Mouse (Mus musculus) lung, embryonic 14.5 days (tissue): ENCODE results near the gene Hlx. TPM values are rescaled to one million over a fixed set of nuclear protein-coding genes. Genes with fewer than 3 reads are reported as not detected.

ENCODE experiments used
- ATAC-seq: fragments of 200-750 bp; cut with Nextera tagmentation; 2 replicates; pipeline ENCODE4 v1.8.0; 2017; ENCODE audit warnings: mild to moderate bottlenecking, moderate TSS enrichment, moderate library complexity; ENCODE audit not compliant: insufficient read depth
- DNase-seq: peaks from one replicate; pipeline ENCODE4 v3.0.0-alpha.2; 2015
- H3K27ac ChIP-seq: fragments of 300-500 bp; sonication (generic); 2 replicates; pipeline ENCODE4 v1.5.1; 2014; ENCODE audit warnings: low read depth, mild to moderate bottlenecking, moderate library complexity
- H3K27me3 ChIP-seq: fragments of 300-500 bp; sonication (generic); 2 replicates; pipeline ENCODE4 v1.6.1; 2014; ENCODE audit warnings: low read length, control low read depth; ENCODE audit not compliant: insufficient read depth
- H3K36me3 ChIP-seq: fragments of 300-500 bp; sonication (generic); 2 replicates; pipeline ENCODE4 v1.6.1; 2014; ENCODE audit warnings: control low read depth; ENCODE audit not compliant: insufficient read depth
- H3K4me1 ChIP-seq: fragments of 300-500 bp; sonication (generic); 2 replicates; pipeline ENCODE4 v1.6.1; 2014; ENCODE audit warnings: antibody characterized with exemption, control low read depth; ENCODE audit not compliant: insufficient read depth
- H3K4me2 ChIP-seq: fragments of 300-500 bp; sonication (generic); 2 replicates; pipeline ENCODE4 v1.6.1; 2014; ENCODE audit warnings: mild to moderate bottlenecking
- H3K4me3 ChIP-seq: fragments of 300-500 bp; sonication (generic); 2 replicates; pipeline ENCODE4 v1.5.1; 2014; ENCODE audit warnings: low read depth, low read length
- H3K9ac ChIP-seq: fragments of 300-500 bp; sonication (generic); 2 replicates; pipeline ENCODE4 v1.6.1; 2014
- H3K9me3 ChIP-seq: fragments of 300-500 bp; sonication (generic); 2 replicates; pipeline ENCODE4 v1.6.1; 2016; ENCODE audit warnings: low read depth, low read length, control low read depth
- CTCF ChIP-seq: IDR thresholded peaks from 2 replicates; pipeline ENCODE4 v1.5.1; 2016; ENCODE audit warnings: antibody characterized with exemption, low read depth
- WGBS: fragments of 180-500 bp; shearing (Covaris S2); extraction: QIAGEN DNeasy Blood & Tissue Kit; methylation state at CpG from one replicate; pipeline ENCODE4 v1.1.7; 2014; 5-methylcytosine and 5-hydroxymethylcytosine counted together
- polyA plus RNA-seq: library from polyadenylated mRNA; unstranded; fragments of >200 nt; fragmentation: Nextera tagmentation; extraction: Ambion mirVana; gene quantifications from 2 replicates; pipeline ENCODE4 v1.2.1, GENCODE M21; 2014

Gene Hlx
- polyA plus RNA-seq, 1 experiment from 2014 or later, result 28.2 TPM

- H3K27ac ChIP-seq, result no peak overlapping the region
- no peaks in the 10 kb centered on the region for H3K4me1 ChIP-seq
- H3K4me3 ChIP-seq, result no peak overlapping the region
- no peak for TF ChIP-seq CTCF
- peak overlapping the region; percentile 13; the same call in 1 of the 2 replicates for H3K9ac ChIP-seq
- H3K9me3 ChIP-seq, result no peaks in the 10 kb centered on the region
- H3K27me3 ChIP-seq, result peaks cover 12% of the 10 kb centered on the region
- no peaks in the 10 kb centered on the region for H3K36me3 ChIP-seq
- peak overlapping the region; percentile 40; the same call in 1 of the 2 replicates for H3K4me2 ChIP-seq
- DNase-seq, result no peak
- 14% methylated on average over 9 of the region's 9 CpGs for WGBS
- 0 out of 2 replicates have a peak, but pooled peaks have one; percentile 37 for ATAC-seq
Observed at GRCm38 (mm10) chr1:184771891-184772249, 39.5 kb upstream of the Hlx start.

DNA sequence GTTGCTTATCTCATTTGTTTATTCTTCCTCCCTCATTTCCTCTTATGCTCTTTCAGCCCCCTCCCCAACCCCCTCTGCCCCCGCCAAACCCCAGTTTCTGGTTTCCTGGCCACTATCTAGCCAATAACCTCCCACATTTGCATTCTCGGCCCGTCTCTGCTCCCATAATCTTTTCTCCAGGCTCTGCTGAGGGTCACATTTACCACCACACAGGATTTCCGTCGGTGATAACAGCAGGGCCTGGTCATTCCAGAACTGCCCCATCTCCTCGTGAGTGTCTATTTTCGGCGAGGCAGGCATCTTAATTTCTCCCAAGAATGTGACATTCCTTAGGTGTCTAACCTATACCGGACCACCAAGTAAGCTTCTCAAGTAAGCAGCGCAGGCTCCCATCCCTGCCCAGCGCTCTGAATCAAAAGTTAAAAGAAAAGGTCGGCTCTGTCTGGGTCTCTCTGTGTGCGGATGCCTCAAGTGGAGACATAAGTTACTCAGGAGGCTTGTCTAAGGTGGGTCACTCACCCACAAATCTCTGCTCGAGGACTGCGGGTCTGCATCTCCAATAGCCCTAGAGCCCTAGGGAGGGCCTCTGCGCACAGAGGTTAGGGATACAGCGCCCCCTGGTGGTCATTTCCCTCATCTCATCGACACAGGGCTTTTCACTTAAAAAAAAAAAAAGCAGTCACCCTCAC, 38.9 kb upstream of the Hlx start:
- no peaks in the 10 kb centered on the region for H3K9me3 ChIP-seq
- H3K4me3 ChIP-seq, result no peak overlapping the region
- ATAC-seq, result peak; percentile 69; the same call in 1 of the 2 replicates
- H3K36me3 ChIP-seq, result no peaks in the 10 kb centered on the region
- H3K4me2 ChIP-seq, result peak overlapping the region; percentile 40
- 9% methylated on average over 18 of the region's 18 CpGs for WGBS
- peaks cover 8% of the 10 kb centered on the region for H3K27me3 ChIP-seq
- TF ChIP-seq CTCF, result peak; percentile 88
- H3K4me1 ChIP-seq, result no peaks in the 10 kb centered on the region
- DNase-seq, result peak; percentile 94
- no peak overlapping the region for H3K9ac ChIP-seq
- H3K27ac ChIP-seq, result no peak overlapping the region

DNA sequence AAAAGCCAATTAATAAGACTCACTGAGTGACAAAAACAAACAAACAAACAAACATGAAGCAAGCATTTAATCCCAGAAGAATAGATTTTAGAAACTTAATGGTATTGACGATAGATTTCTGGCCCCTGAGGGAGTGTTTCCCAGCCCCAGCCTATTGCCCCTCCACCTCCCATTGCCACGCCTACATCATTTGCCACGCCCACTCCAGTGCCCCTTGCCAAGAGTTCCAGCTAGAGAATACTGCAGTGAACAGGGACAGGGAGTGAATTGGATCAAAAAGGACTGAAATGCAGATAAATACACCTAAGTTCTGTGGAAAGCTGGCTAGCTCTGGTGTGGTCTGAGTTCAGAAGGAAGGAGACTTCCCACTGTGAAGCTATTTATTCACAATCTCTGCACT, 31.4 kb upstream of the Hlx start:
- Histone ChIP-seq H3K9me3 (no peaks in the 10 kb centered on the region), H3K36me3 (no peaks in the 10 kb centered on the region), H3K4me2 (no peak overlapping the region), H3K27me3 (no peaks in the 10 kb centered on the region), H3K9ac (no peak overlapping the region), H3K4me3 (no peak overlapping the region), H3K27ac (no peak overlapping the region), H3K4me1 (no peaks in the 10 kb centered on the region)
- WGBS, result 55% methylated on average over 3 of the region's 3 CpGs
- no peak for TF ChIP-seq CTCF
- ATAC-seq, result no peak
- no peak for DNase-seq

GRCm38 (mm10) chr1:184762941-184763340, 30.5 kb upstream of the Hlx start:
- no peak for TF ChIP-seq CTCF
- Histone ChIP-seq H3K36me3 (no peaks in the 10 kb centered on the region), H3K9ac (no peak overlapping the region), H3K9me3 (no peaks in the 10 kb centered on the region), H3K4me1 (no peaks in the 10 kb centered on the region), H3K4me3 (no peak overlapping the region), H3K27ac (no peak overlapping the region), H3K27me3 (no peaks in the 10 kb centered on the region), H3K4me2 (no peak overlapping the region)
- ATAC-seq, result no peak
- no peak for DNase-seq
- WGBS, result 79% methylated on average over 5 of the region's 5 CpGs

- ATAC-seq, result no peak
- no peaks in the 10 kb centered on the region for H3K27me3 ChIP-seq
- H3K4me2 ChIP-seq, result no peak overlapping the region
- H3K4me1 ChIP-seq, result no peaks in the 10 kb centered on the region
- no peak for TF ChIP-seq CTCF
- no peak overlapping the region for H3K4me3 ChIP-seq
- H3K36me3 ChIP-seq, result no peaks in the 10 kb centered on the region
- H3K27ac ChIP-seq, result no peak overlapping the region
- H3K9ac ChIP-seq, result no peak overlapping the region
- no peaks in the 10 kb centered on the region for H3K9me3 ChIP-seq
- WGBS, result 68% methylated on average over 4 of the region's 4 CpGs
- no peak for DNase-seq
Observed at GRCm38 (mm10) chr1:184761988-184762387, 29.6 kb upstream of the Hlx start.

DNA sequence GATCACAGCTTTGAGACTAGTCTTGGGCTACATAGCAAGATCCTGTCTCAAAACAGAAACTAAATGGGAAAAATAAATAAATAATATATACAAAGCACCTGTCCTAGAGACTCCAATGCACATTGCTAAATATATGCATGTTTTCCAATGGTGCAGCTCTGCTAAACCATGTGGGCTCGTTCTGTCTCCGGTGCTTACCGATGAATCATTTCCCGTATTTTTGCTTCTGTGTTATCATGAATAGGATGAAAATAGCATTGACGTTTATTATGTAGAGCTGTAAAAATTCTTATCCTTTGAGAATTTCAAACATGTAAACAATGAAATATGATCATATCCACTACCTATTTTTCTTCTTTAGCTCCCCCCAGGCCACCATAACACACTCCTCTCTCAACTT, 20.3 kb upstream of the Hlx start:
- no peak overlapping the region for H3K27ac ChIP-seq
- no peak overlapping the region for H3K4me2 ChIP-seq
- no peak overlapping the region for H3K9ac ChIP-seq
- no peak overlapping the region for H3K4me3 ChIP-seq
- DNase-seq (no peak), ATAC-seq (no peak)
- no peaks in the 10 kb centered on the region for H3K9me3 ChIP-seq
- WGBS, result 64% methylated on average over 5 of the region's 5 CpGs
- no peaks in the 10 kb centered on the region for H3K27me3 ChIP-seq
- H3K36me3 ChIP-seq, result no peaks in the 10 kb centered on the region
- no peak for TF ChIP-seq CTCF
- H3K4me1 ChIP-seq, result peaks cover 3% of the 10 kb centered on the region; the same call in 1 of the 2 replicates

- no peak overlapping the region for H3K4me2 ChIP-seq
- no peak overlapping the region for H3K4me3 ChIP-seq
- no peaks in the 10 kb centered on the region for H3K36me3 ChIP-seq
- H3K27me3 ChIP-seq, result no peaks in the 10 kb centered on the region
- peaks cover 3% of the 10 kb centered on the region; the same call in 1 of the 2 replicates for H3K4me1 ChIP-seq
- WGBS, result 80% methylated on average over 11 of the region's 11 CpGs
- no peak for TF ChIP-seq CTCF
- ATAC-seq, result no peak
- no peaks in the 10 kb centered on the region for H3K9me3 ChIP-seq
- no peak for DNase-seq
- no peak overlapping the region for H3K9ac ChIP-seq
- no peak overlapping the region for H3K27ac ChIP-seq
Observed at GRCm38 (mm10) chr1:184750114-184750664, 17.8 kb upstream of the Hlx start.
